Comparison of ENCODE assay signal across 18 mouse cellular contexts in the genomic region with DNA sequence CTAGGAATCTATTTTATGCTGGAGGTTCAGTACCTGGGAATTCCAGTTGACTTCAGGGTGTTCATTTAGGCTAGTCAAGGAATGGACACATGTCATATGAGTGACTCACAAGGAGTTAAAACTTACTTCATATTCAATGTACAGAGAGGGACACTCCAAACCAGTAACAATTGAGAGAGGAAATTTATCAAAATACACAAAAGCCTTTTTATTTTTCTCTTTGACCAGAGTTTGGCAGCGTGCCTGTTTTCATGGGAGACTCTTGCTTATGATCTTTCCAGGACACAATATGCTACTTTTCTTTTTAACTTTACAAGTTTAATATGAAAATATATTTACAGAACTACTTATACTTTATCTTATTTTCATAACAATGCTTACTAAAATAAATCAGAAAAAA.
DNase-seq lines count a peak whose midpoint lies in the region; ATAC-seq and TF ChIP-seq lines count a peak whose summit lies in the region.
"Had no signal": no experiment of that assay in that cellular context is flagged by ENCODE, and none has a peak within 500 bp of the region (broad histone marks: within the 10 kb centered on the region; RNA-seq: fewer than 3 reads in every experiment).

No protein-coding gene starts in this region.

- no peak overlapping the region for H3K9ac ChIP-seq in lung, embryonic 14.5 days
- H3K9ac ChIP-seq in forebrain, embryonic 15.5 days (replicated peaks): no peak overlapping the region
- H3K9ac ChIP-seq: embryonic facial prominence, embryonic 15.5 days; heart, embryonic 15.5 days; limb, embryonic 15.5 days; midbrain, embryonic 15.5 days had no signal

- H3K4me2 ChIP-seq in lung, embryonic 14.5 days: no peak overlapping the region
- no peak overlapping the region for H3K4me2 ChIP-seq in forebrain, embryonic 15.5 days (replicated peaks)
- H3K4me2 ChIP-seq: embryonic facial prominence, embryonic 15.5 days; heart, embryonic 15.5 days; limb, embryonic 15.5 days; midbrain, embryonic 15.5 days had no signal

- H3K27me3 ChIP-seq in lung, embryonic 14.5 days (ENCODE audit: insufficient read depth, low read length): no peaks in the 10 kb centered on the region
- no peaks in the 10 kb centered on the region for H3K27me3 ChIP-seq in forebrain, embryonic 15.5 days
- H3K27me3 ChIP-seq: CH12.LX; embryonic facial prominence, embryonic 15.5 days; heart, embryonic 15.5 days; limb, embryonic 15.5 days; midbrain, embryonic 15.5 days had no signal

- no peaks in the 10 kb centered on the region for H3K36me3 ChIP-seq in lung, embryonic 14.5 days (ENCODE audit: insufficient read depth)
- no peaks in the 10 kb centered on the region for H3K36me3 ChIP-seq in forebrain, embryonic 15.5 days
- H3K36me3 ChIP-seq: embryonic facial prominence, embryonic 15.5 days; heart, embryonic 15.5 days; limb, embryonic 15.5 days; midbrain, embryonic 15.5 days had no signal

- no peaks in the 10 kb centered on the region for H3K4me1 ChIP-seq in lung, embryonic 14.5 days (ENCODE audit: insufficient read depth)
- peaks cover 18% of the 10 kb centered on the region for H3K4me1 ChIP-seq in forebrain, embryonic 15.5 days
- H3K4me1 ChIP-seq: embryonic facial prominence, embryonic 15.5 days; heart, embryonic 15.5 days; limb, embryonic 15.5 days had no signal

- no peak for TF ChIP-seq CTCF in lung, embryonic 14.5 days (IDR thresholded peaks at IDR 0.05; ENCODE audit: low read depth)

- peak; percentile 3 for DNase-seq in adrenal gland, postnatal 25 days
- no peak for DNase-seq in adrenal gland, postnatal 4 days (ENCODE audit: low spot score in 2 of 2)
- peak; percentile 72 for DNase-seq in lung, embryonic 14.5 days
- DNase-seq in lung, postnatal 4 days: no peak
- DNase-seq in NIH3T3 (ENCODE audit: low read depth): peak; percentile 24
- DNase-seq in left cerebral cortex, adult 9 months (ENCODE audit: low spot score in 2 of 2): no peak
- DNase-seq: adrenal gland, postnatal 14 days; embryo, embryonic 11 days; heart, adult 2 months; thymus, postnatal 4 days had no signal

- H3K4me3 ChIP-seq in lung, embryonic 14.5 days (ENCODE audit: low read depth, low read length): no peak overlapping the region
- no peak overlapping the region for H3K4me3 ChIP-seq in forebrain, embryonic 15.5 days
- H3K4me3 ChIP-seq: embryonic facial prominence, embryonic 15.5 days; heart, adult 2 months; heart, embryonic 15.5 days; limb, embryonic 15.5 days; midbrain, embryonic 15.5 days had no signal

- no peak overlapping the region for H3K27ac ChIP-seq in lung, embryonic 14.5 days (ENCODE audit: low read depth)
- peak overlapping the region; percentile 72 for H3K27ac ChIP-seq in forebrain, embryonic 15.5 days (replicated peaks)
- H3K27ac ChIP-seq: embryonic facial prominence, embryonic 15.5 days; heart, adult 2 months; heart, embryonic 15.5 days; limb, embryonic 15.5 days; midbrain, embryonic 15.5 days had no signal

- WGBS in lung, embryonic 14.5 days: 47% methylated on average over 1 of the region's 1 CpGs
- 47% methylated on average over 1 of the region's 1 CpGs for WGBS in forebrain, embryonic 15.5 days

- no peaks in the 10 kb centered on the region for H3K9me3 ChIP-seq in lung, embryonic 14.5 days (ENCODE audit: low read depth, low read length)
- H3K9me3 ChIP-seq in forebrain, embryonic 15.5 days: no peaks in the 10 kb centered on the region
- H3K9me3 ChIP-seq: embryonic facial prominence, embryonic 15.5 days; heart, embryonic 15.5 days; limb, embryonic 15.5 days; midbrain, embryonic 15.5 days had no signal

- no peak for ATAC-seq in lung, embryonic 14.5 days (ENCODE audit: insufficient read depth)
- no peak for ATAC-seq in forebrain, embryonic 15.5 days (replicated peaks)
- no peak for ATAC-seq in megakaryocyte progenitor cell, adult 5-6 weeks (replicated peaks; ENCODE audit: poor library complexity)
- ATAC-seq: inflammation-experienced regulatory T-cells, adult 6 months; midbrain, embryonic 15.5 days had no signal

Comparison
In these comparisons a context has a peak if more than half of its experiments do, and no peak if none do; other contexts are left out.
1. DNase-seq: peak in adrenal gland, postnatal 25 days (single experiment), lung, embryonic 14.5 days (single experiment) and NIH3T3 (single experiment); none in adrenal gland, postnatal 4 days (0 of 2), lung, postnatal 4 days (0 of 2) and left cerebral cortex, adult 9 months (0 of 2).